Mouse (Mus musculus): Measurements from ENCODE around the gene Zfp385a. TPM values are rescaled to one million over a fixed set of nuclear protein-coding genes. Genes with fewer than 3 reads are reported as not detected.

Zfp385a gene
- polyA plus RNA-seq, 1 experiment, result 11.7 TPM

DNA sequence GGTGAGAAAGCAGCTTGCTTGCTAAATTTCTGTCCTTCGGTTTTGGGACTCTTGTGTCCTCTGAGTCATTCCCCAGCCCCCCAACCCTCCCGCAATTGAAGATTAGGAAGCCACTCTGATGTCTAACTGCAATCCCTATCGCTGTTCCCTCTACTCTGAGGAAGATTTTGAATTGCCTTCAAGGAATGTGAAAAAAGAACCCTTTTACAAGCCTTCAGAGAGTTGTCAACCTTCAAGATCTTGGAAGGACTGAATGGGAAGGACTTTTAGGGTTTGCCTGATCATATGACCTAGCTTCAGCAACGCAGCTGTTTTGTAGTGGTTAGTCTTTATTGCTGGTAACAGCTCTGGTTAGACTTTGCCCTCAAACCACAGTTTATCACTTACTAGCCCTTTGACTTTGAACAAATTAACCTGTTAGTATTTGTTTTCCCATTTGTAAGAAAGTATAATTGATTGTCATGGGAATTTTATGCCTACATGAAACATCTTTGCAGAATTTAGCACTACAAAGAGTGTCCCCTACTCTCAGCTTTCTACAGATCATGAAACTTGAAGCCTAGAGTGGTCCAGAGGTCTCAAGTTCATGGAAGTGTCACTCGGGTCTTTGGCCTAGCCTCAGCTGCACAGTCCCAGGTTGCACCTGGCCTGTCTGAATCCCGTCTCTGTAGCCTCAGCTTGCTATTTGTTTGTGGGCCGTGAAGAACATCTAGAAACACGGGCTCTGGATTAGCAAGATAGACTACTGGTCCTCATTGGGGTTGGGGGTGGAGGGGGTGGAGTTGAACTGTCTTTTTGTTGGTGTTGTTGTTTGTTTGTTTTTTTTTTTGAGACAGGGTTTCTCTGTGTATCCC is 33.9 kb downstream of the Zfp385a start:
- WGBS, result 34% methylated on average over 8 of the region's 8 CpGs
- no peak for TF ChIP-seq POLR2A (IDR thresholded peaks at IDR 0.05; ENCODE audit: borderline replicate concordance, extremely low read depth, low read depth, low read length)
- TF ChIP-seq CTCF (IDR thresholded peaks at IDR 0.05; ENCODE audit: insufficient read depth, low read length), result no peak
- no peak for DNase-seq
- H3K4me3 ChIP-seq (replicated peaks; ENCODE audit: extremely low read depth, low read depth, low read length), result peak overlapping the region; percentile 78
- H3K4me1 ChIP-seq (ENCODE audit: control insufficient read depth, insufficient read depth, low read length), result peaks cover 13% of the 10 kb centered on the region

DNA sequence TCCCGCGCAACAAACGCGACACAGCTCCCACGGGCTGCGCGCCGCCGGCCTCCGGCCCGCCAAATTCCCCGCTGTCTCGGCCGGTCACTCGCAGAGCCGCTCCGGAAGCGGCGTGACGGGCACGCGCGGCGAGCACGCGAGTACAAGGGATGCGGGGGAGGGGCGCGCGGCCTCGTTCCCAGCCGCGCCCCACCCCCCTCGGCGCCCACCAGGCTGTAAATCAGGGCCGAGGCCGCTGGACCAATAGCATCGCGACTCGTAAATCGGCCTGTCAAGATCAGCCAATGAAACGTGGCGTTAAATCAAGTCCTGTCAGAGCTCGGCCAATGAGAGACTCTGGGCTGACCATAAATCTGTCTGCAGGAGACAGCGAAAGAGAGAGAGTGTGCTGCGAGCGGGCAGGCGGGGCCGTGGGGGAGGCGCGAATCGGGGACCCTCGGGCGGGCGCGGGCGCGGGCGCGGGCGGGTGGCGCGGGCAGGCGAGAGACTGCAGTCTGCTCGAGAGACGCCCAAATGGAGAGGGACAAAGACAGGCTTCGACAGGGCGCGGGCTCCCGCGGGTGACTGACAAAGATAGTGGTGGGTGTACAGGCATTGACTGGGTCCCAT is 34.7 kb downstream of the Zfp385a start:
- WGBS, result 1% methylated on average over 70 of the region's 71 CpGs
- DNase-seq, result peak; percentile 91
- Histone ChIP-seq H3K4me3 (replicated peaks; ENCODE audit: extremely low read depth, low read depth, low read length) (peak overlapping the region; percentile 78), H3K4me1 (ENCODE audit: control insufficient read depth, insufficient read depth, low read length) (peaks cover 13% of the 10 kb centered on the region)
- peak; percentile 72; the same call in 1 of the 2 replicates for TF ChIP-seq POLR2A (IDR thresholded peaks at IDR 0.05; ENCODE audit: borderline replicate concordance, extremely low read depth, low read depth, low read length)
- TF ChIP-seq CTCF (IDR thresholded peaks at IDR 0.05; ENCODE audit: insufficient read depth, low read length), result no peak

DNA sequence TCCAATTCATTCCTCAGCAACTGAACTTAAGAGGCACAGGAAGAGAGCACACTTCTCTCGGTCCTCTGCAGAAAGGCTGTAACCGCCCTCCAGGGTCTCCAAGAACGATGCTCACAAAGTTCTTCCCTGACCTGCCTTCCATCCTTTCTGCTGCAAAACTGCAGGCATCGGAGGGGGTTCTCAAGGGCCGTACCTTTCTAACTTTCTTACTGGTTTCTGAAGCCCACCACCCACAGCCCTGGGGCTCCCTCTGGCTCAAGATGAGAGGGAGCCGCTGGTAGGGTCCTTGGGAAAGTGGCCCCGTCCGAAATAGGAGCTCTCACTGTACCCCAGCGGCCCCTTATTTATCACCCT is 35.3 kb downstream of the Zfp385a start:
- WGBS, result under 1% methylated on average over 9 of the region's 9 CpGs
- peak; percentile 37 for DNase-seq
- peaks cover 13% of the 10 kb centered on the region for H3K4me1 ChIP-seq (ENCODE audit: control insufficient read depth, insufficient read depth, low read length)

DNA sequence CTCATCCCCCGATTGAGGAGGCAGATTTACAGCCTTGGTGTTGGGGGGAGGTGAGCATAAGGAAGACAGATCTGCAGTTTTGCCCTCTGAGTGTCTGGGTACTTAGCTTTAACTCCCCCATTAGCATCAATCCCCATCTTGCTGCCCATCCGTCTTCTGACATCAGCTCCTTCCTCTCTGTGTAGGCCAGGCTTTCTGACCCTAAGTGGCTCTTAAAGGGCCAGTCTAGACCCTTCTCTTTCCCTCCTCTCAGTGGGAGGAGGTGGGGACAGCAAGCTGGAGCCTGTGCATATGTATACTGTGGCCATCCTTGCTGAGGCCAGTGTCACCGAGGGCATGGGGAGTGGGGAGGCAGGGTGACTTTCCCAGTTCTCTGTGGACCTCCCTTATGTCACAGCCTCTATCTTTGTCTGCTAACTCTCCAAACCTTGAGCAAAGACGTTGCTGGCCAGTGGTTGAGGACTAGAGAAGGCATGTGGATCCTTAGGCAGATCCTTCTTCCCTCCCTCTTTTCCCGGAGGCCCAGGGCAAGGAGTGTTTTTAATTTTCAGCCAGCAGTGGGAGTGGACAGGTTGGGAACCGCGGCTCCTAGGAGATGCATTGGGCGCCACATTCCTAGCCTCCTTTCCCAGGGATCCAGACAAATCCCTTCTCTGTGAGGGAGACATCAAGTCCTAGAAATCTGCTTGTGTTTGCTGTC is 35.8 kb downstream of the Zfp385a start:
- peaks cover 13% of the 10 kb centered on the region for H3K4me1 ChIP-seq (ENCODE audit: control insufficient read depth, insufficient read depth, low read length)
- 13% methylated on average over 8 of the region's 8 CpGs for WGBS
- TF ChIP-seq POLR2A (IDR thresholded peaks at IDR 0.05; ENCODE audit: borderline replicate concordance, extremely low read depth, low read depth, low read length) (no peak), CTCF (IDR thresholded peaks at IDR 0.05; ENCODE audit: insufficient read depth, low read length) (no peak)
- peak; percentile 35 for DNase-seq
- no peak overlapping the region for H3K4me3 ChIP-seq (replicated peaks; ENCODE audit: extremely low read depth, low read depth, low read length)

More for the DNA sequence above, 35.3 kb downstream of the Zfp385a start:
- TF ChIP-seq POLR2A (IDR thresholded peaks at IDR 0.05; ENCODE audit: borderline replicate concordance, extremely low read depth, low read depth, low read length) (no peak), CTCF (IDR thresholded peaks at IDR 0.05; ENCODE audit: insufficient read depth, low read length) (no peak)
- peak overlapping the region; percentile 57 for H3K4me3 ChIP-seq (replicated peaks; ENCODE audit: extremely low read depth, low read depth, low read length)

DNA sequence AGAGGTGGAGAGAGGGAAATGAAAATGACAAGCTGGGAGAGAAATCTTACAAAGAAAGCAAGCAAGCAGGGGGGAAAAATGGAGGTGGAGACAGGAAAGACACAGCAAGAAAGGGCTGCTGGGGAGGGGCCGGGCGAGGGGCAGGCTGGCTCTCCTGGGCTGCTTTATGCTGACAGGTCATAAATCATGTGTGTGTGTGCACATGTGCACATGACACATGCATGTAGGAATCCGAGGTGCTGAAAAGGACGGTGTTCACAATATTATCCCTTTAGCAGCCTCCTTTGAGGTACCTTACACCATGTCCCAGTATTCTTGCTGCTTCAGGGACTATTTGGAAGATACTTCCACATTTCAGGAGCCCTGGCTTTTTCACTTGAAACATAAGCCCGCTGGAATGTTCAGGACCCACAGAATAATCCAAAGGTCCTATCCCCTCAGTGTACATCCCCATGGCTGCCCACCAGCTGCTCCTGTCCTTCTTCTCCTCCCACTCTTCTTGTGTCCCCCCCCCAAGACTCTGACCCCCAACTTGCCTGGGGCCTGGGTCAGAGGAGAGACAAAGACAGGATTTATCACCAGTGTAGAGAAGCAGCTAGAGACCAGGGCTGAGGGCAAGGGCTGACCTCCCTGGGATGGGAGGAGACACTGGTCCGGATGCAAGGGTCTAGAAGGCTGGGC is 37.4 kb downstream of the Zfp385a start:
- Histone ChIP-seq H3K4me1 (ENCODE audit: control insufficient read depth, insufficient read depth, low read length) (peaks cover 13% of the 10 kb centered on the region), H3K4me3 (replicated peaks; ENCODE audit: extremely low read depth, low read depth, low read length) (no peak overlapping the region)
- 53% methylated on average over 6 of the region's 6 CpGs for WGBS
- TF ChIP-seq POLR2A (IDR thresholded peaks at IDR 0.05; ENCODE audit: borderline replicate concordance, extremely low read depth, low read depth, low read length) (no peak), CTCF (IDR thresholded peaks at IDR 0.05; ENCODE audit: insufficient read depth, low read length) (no peak)
- no peak for DNase-seq

GRCm38 (mm10) chr15:103301547-103302340 is 38.1 kb downstream of the Zfp385a start:
- DNase-seq, result no peak
- Histone ChIP-seq H3K4me1 (ENCODE audit: control insufficient read depth, insufficient read depth, low read length) (peaks cover 10% of the 10 kb centered on the region), H3K4me3 (replicated peaks; ENCODE audit: extremely low read depth, low read depth, low read length) (no peak overlapping the region)
- 48% methylated on average over 5 of the region's 5 CpGs for WGBS
- no peak for TF ChIP-seq CTCF (IDR thresholded peaks at IDR 0.05; ENCODE audit: insufficient read depth, low read length)
- TF ChIP-seq POLR2A (IDR thresholded peaks at IDR 0.05; ENCODE audit: borderline replicate concordance, extremely low read depth, low read depth, low read length), result no peak

GRCm38 (mm10) chr15:103301046-103301445 is 38.8 kb downstream of the Zfp385a start:
- no peak for DNase-seq
- H3K4me1 ChIP-seq (ENCODE audit: control insufficient read depth, insufficient read depth, low read length), result peaks cover 10% of the 10 kb centered on the region
- 74% methylated on average over 2 of the region's 2 CpGs for WGBS

GRCm38 (mm10) chr15:103300560-103300959 is 39.3 kb downstream of the Zfp385a start:
- H3K4me3 ChIP-seq (replicated peaks; ENCODE audit: extremely low read depth, low read depth, low read length), result no peak overlapping the region
- peaks cover 6% of the 10 kb centered on the region for H3K4me1 ChIP-seq (ENCODE audit: control insufficient read depth, insufficient read depth, low read length)
- TF ChIP-seq POLR2A (IDR thresholded peaks at IDR 0.05; ENCODE audit: borderline replicate concordance, extremely low read depth, low read depth, low read length) (no peak), CTCF (IDR thresholded peaks at IDR 0.05; ENCODE audit: insufficient read depth, low read length) (no peak)
- WGBS, result 51% methylated on average over 2 of the region's 2 CpGs
- DNase-seq, result no peak

More at GRCm38 (mm10) chr15:103301046-103301445, 38.8 kb downstream of the Zfp385a start:
- H3K4me3 ChIP-seq (replicated peaks; ENCODE audit: extremely low read depth, low read depth, low read length), result no peak overlapping the region
- TF ChIP-seq CTCF (IDR thresholded peaks at IDR 0.05; ENCODE audit: insufficient read depth, low read length) (no peak), POLR2A (IDR thresholded peaks at IDR 0.05; ENCODE audit: borderline replicate concordance, extremely low read depth, low read depth, low read length) (no peak)
